Mouse (Mus musculus) WW6 (cell line): ENCODE data around the gene Cfd.
A peak's percentile ranks its signal among the peaks of the same experiment; 100 is the strongest.

Experiments used
- DNase-seq: peaks from one replicate; pipeline ENCODE4 v3.0.0-alpha.2; 2013; ENCODE audit warnings: low read depth, low spot score

The Cfd gene

DNA sequence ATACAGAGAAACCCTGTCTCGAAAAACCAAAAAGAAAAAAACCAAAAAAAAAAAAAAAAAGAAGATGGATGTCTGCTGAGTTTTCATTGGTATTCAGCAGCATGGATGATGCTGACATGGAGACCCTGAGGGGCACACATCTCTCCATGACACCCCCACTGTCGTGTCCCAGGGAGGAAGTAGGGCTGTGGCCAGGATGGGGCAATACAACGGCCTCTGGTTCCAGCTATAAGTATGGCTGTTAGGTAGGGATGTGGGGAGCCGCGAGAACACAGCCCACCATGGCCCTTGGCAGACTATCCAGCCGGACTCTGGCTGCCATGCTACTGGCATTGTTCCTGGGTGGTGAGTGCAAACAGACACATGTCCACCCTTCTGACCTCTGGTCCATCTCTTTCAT lies 4.6 kb upstream of the Cfd start, which contains the start of gene Elane:
Gene Elane, plus strand, starts transcription at position 194 of the 400 bp plus-strand sequence.
- DNase-seq = no peak

- DNase-seq = no peak
Observed at GRCm38 (mm10) chr10:79886611-79887010, 4.0 kb upstream of the Cfd start.

DNA sequence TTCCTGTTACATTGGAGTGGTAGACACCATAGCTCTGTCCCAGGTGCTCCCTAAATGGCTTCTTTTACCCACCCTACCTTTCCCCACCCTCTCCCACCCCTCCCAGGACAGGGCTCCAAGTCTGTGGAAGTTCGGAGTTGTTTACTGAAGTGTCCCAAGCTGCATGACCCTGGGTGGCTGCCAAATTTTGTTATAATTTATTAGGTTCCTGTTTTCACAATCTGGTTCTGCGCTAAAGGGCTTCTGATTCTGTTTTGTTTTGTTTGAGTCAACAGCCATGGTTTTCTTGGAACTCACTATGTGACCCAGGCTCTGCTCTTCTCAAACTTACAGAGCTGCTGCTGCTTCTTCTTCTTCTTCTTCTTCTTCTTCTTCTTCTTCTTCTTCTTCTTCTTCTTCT lies 1.3 kb upstream of the Cfd start:
- no peak for DNase-seq

GRCm38 (mm10) chr10:79892451-79893118 lies 1.9 kb downstream of the Cfd start:
- peak; percentile 66 for DNase-seq

GRCm38 (mm10) chr10:79896306-79896705 lies 5.7 kb downstream of the Cfd start:
- no peak for DNase-seq

GRCm38 (mm10) chr10:79896814-79897213 lies 6.2 kb downstream of the Cfd start:
- DNase-seq = no peak

- no peak for DNase-seq
Observed at GRCm38 (mm10) chr10:79897316-79898245, 6.9 kb downstream of the Cfd start.

GRCm38 (mm10) chr10:79900951-79901410 lies 10.3 kb downstream of the Cfd start:
- DNase-seq = no peak

- no peak for DNase-seq
Observed at GRCm38 (mm10) chr10:79906712-79907111, 16.1 kb downstream of the Cfd start.

DNA sequence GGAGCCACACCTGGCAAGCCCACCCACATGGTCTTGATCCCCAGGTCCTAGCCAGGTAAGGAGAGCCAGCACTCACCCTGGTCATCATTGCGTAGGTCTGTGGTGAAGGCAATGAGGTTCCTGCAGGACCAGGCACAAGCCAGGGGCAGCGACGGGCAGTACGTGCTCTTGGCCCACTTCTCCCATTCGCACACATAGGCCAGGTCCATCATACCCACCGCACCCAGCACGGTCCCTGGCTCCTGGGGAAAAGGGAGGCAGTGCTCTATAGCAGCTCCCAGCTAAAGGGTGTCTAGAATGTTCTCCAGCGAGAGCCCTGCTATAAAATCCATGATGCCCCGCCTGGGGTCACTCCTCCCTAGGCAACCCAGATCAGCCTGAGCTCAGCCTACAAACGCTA lies 16.8 kb downstream of the Cfd start:
- no peak for DNase-seq

- peak; percentile 88 for DNase-seq
Observed at GRCm38 (mm10) chr10:79908167-79909091, 17.8 kb downstream of the Cfd start, which contains the start of gene Med16. Gene Med16 (minus strand): TSS chr10:79908923.

GRCm38 (mm10) chr10:79909092-79909922 lies 18.7 kb downstream of the Cfd start:
- DNase-seq = no peak

GRCm38 (mm10) chr10:79910556-79910955 lies 19.9 kb downstream of the Cfd start, which contains the start of gene Gm26602:
Gene Gm26602 (plus strand): TSS chr10:79910856.
- DNase-seq = no peak

- no peak for DNase-seq
Observed at GRCm38 (mm10) chr10:79912412-79912811, 21.8 kb downstream of the Cfd start.

GRCm38 (mm10) chr10:79914131-79914947 lies 23.7 kb downstream of the Cfd start:
- DNase-seq = no peak

- DNase-seq = no peak
Observed at GRCm38 (mm10) chr10:79914948-79915596, 24.4 kb downstream of the Cfd start.

DNA sequence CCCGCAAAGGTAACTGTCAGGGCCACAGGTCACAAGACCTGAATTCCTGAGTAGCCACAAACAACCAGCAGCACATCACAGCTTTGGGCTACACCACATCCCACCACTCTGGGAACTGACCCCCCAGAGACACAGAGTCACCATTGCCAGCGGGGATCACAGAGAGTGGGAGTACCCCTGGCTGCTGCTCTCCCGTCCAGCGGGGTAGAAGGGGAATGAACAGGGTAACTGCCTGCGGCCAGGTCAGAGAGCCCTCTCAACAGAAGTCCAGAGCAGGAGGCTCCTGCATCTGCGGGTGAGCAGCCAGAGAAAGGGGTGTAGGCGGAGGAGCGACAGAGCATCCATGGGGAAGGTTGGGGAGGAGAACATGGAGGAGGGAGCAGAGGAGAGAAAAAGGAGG lies 25.4 kb downstream of the Cfd start:
- no peak for DNase-seq

- DNase-seq = no peak
Observed at GRCm38 (mm10) chr10:79916808-79917531, 26.3 kb downstream of the Cfd start, which contains the start of gene Kiss1r. Gene Kiss1r (plus strand): TSS chr10:79916971.
